Mouse (Mus musculus) urinary bladder, postnatal 14 days (tissue): Measurements from ENCODE around the gene Sesn2.
"Not testable (repeated sequence)": the region's sequence is repeated elsewhere in the genome, so short reads cannot be mapped to it uniquely, and the experiment has no call there.

Source experiments
- DNase-seq: peaks from one replicate; pipeline ENCODE4 v3.0.0; 2021; ENCODE audit warnings: low spot score

Gene Sesn2

GRCm38 (mm10) chr4:132482104-132482503, 28.2 kb downstream of the Sesn2 start:
- not testable (repeated sequence) for DNase-seq

GRCm38 (mm10) chr4:132477833-132478232, 32.5 kb downstream of the Sesn2 start:
- DNase-seq: no peak

- peak; percentile 19 for DNase-seq
Measured at GRCm38 (mm10) chr4:132475895-132476878, 34.1 kb downstream of the Sesn2 start.

GRCm38 (mm10) chr4:132474631-132475030, 35.7 kb downstream of the Sesn2 start:
- DNase-seq: peak; percentile 76

- no peak for DNase-seq
Measured at GRCm38 (mm10) chr4:132473411-132473810, 36.9 kb downstream of the Sesn2 start.

GRCm38 (mm10) chr4:132469873-132470272, 40.4 kb downstream of the Sesn2 start:
- DNase-seq: no peak

GRCm38 (mm10) chr4:132464255-132464613, 46.1 kb downstream of the Sesn2 start:
- DNase-seq: no peak

GRCm38 (mm10) chr4:132463430-132464254, 46.7 kb downstream of the Sesn2 start, which contains the start of gene Med18:
TSS of gene Med18 (minus strand) at chr4:132463921.
- DNase-seq: peak; percentile 94

- no peak for DNase-seq
Measured at GRCm38 (mm10) chr4:132462836-132463235, 47.5 kb downstream of the Sesn2 start.

GRCm38 (mm10) chr4:132460225-132460624, 50.1 kb downstream of the Sesn2 start:
- DNase-seq: no peak

- DNase-seq: no peak
Measured at GRCm38 (mm10) chr4:132455561-132455960, 54.7 kb downstream of the Sesn2 start.

GRCm38 (mm10) chr4:132455146-132455545, 55.2 kb downstream of the Sesn2 start:
- DNase-seq: peak; percentile 68

GRCm38 (mm10) chr4:132454216-132454615, 56.1 kb downstream of the Sesn2 start:
- DNase-seq: no peak

- no peak for DNase-seq
Measured at GRCm38 (mm10) chr4:132449778-132450177, 60.5 kb downstream of the Sesn2 start.

GRCm38 (mm10) chr4:132446105-132446504, 64.2 kb downstream of the Sesn2 start:
- no peak for DNase-seq

- no peak for DNase-seq
Measured at GRCm38 (mm10) chr4:132444516-132444915, 65.8 kb downstream of the Sesn2 start.
